Mouse (Mus musculus): Measurements from ENCODE around the gene L3mbtl2.

DNA sequence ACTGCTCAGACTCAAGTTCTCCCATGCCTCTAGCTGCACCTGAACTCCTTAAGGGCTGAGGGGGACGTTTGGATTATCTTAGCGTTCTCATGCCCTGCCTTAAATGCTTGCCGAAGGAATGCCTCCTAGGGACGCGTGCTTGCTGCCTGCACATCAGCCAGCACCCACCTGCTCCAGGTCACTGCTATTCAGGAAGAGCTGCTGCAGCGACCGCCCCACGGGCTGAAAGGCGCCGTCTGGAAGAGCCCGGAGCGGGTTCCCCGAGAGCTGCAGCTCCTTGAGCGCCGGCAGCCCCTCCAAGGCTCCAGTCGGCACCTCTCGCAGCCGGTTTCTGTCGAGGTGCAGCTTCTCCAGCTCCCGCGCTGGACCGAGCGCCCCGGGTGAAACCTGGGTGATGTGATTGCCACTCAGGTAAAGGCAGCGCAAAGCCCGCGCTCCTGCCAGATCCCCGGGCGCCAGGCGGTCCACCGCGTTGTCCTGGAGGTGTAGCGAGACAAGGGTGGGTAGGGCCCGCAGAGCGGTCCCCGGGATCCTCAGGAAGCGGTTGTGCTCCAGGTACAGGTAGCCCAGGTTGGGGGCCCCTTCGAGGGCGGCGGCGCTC, 29.8 kb downstream of the L3mbtl2 start:
- no peak for TF ChIP-seq TAL1 (IDR thresholded peaks at IDR 0.05; ENCODE audit: low read length)
- no peak for TF ChIP-seq GATA1 (IDR thresholded peaks at IDR 0.05; ENCODE audit: low read length)

Data from erythroblast, embryonic 14.5 days (primary cell).